Mouse (Mus musculus) G1E (cell line): ENCODE data around the gene Mlxip. TPM values are rescaled to one million over a fixed set of nuclear protein-coding genes. Genes with fewer than 3 reads are reported as not detected.

ENCODE experiments used
- ATAC-seq: 2 replicates; pipeline ENCODE4 v1.8.0; 2016; ENCODE audit warnings: mild to moderate bottlenecking; ENCODE audit not compliant: insufficient number of reproducible peaks, poor library complexity, low FRiP score, severe bottlenecking; ENCODE audit errors: extremely low read depth
- DNase-seq: peaks from one replicate; pipeline ENCODE4 v3.0.0; 2012; ENCODE audit warnings: low spot score
- H3K27me3 ChIP-seq: 2 replicates; pipeline ENCODE4 v1.6.1; 2012; ENCODE audit warnings: mild to moderate bottlenecking, low read length, inconsistent platforms; ENCODE audit not compliant: insufficient read depth
- H3K36me3 ChIP-seq: replicated peaks from 2 replicates; pipeline ENCODE3; 2012; ENCODE audit warnings: mild to moderate bottlenecking, inconsistent platforms
- H3K4me1 ChIP-seq: 2 replicates; pipeline ENCODE4 v1.6.1; 2012; ENCODE audit warnings: low read depth, low read length, inconsistent platforms, mixed read lengths; ENCODE audit not compliant: insufficient read depth
- H3K4me3 ChIP-seq: 2 replicates; pipeline ENCODE4 v1.5.1; 2012; ENCODE audit warnings: low read depth, mild to moderate bottlenecking, inconsistent platforms, low read length, moderate library complexity, mixed read lengths
- H3K9me3 ChIP-seq: replicated peaks from 2 replicates; pipeline ENCODE4 v1.6.1; 2012; ENCODE audit warnings: inconsistent platforms
- CTCF ChIP-seq: IDR thresholded peaks from 2 replicates; pipeline ENCODE4 v1.5.1; 2012; ENCODE audit warnings: low read depth, low read length, inconsistent platforms, mixed read lengths
- GATA1 ChIP-seq: IDR thresholded peaks from 2 replicates; pipeline ENCODE4 v1.6.1; 2012; ENCODE audit warnings: borderline replicate concordance, low read length, inconsistent platforms, mixed read lengths
- GATA2 ChIP-seq: IDR thresholded peaks from 2 replicates; pipeline ENCODE4 v1.6.1; 2012; ENCODE audit warnings: low read depth, low read length, inconsistent platforms, borderline replicate concordance
- POLR2AphosphoS5 ChIP-seq: IDR thresholded peaks from 2 replicates; pipeline ENCODE4 v1.6.1; 2012; ENCODE audit warnings: low read depth, low read length, inconsistent platforms; ENCODE audit not compliant: insufficient replicate concordance
- TAL1 ChIP-seq: conservative IDR thresholded peaks from 2 replicates; pipeline ENCODE4 v1.6.1; 2012; ENCODE audit warnings: low read depth, low read length, inconsistent platforms, mixed read lengths
- polyA plus RNA-seq: library from polyadenylated mRNA; stranded (reverse); fragments of >175 nt; gene quantifications from 2 replicates; pipeline ENCODE4 v1.2.3, GENCODE M21; 2012
- total RNA-seq, 2 experiments: library from RNA; stranded (forward) in 1 of 2; stranded (reverse) in 1 of 2; fragments of 200-1000 nt in 1 of 2; fragments of >200 nt in 1 of 2; fragmentation: Nextera tagmentation in 1 of 2; gene quantifications; 2 replicates each; pipeline ENCODE4 v1.2.3; 2014 to 2017

Gene Mlxip
- total and polyA plus RNA-seq, 3 experiments: 3.9 to 42.8 (median 15.8) TPM

DNA sequence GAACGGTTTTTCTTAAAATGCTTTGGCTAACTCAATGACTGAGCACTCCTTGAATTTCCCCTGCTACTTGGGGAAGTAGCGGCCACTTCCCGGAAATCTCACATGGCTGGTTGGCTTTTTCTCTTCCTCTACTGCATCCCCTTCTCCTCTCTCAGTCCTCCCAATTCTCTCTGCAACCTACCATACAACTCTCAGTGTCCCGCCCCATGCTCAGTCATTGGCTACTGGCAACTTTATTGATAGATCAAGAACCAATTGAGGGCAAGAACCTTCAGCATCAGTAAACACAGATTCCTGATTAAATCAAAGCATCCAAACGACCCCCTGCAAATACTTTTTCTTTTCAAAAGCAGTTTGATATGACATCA is 3.2 kb upstream of the Mlxip start:
- peaks cover 39% of the 10 kb centered on the region for H3K4me1 ChIP-seq
- no peaks in the 10 kb centered on the region for H3K9me3 ChIP-seq
- peaks cover 11% of the 10 kb centered on the region for H3K27me3 ChIP-seq
- no peak for ATAC-seq
- H3K36me3 ChIP-seq: peaks cover 4% of the 10 kb centered on the region
- TF ChIP-seq TAL1: no peak
- TF ChIP-seq GATA2: no peak
- no peak for TF ChIP-seq GATA1
- TF ChIP-seq CTCF: no peak
- no peak for TF ChIP-seq POLR2AphosphoS5
- no peak for DNase-seq
- H3K4me3 ChIP-seq: no peak overlapping the region

- TF ChIP-seq GATA2 (no peak), POLR2AphosphoS5 (no peak), CTCF (no peak), GATA1 (no peak), TAL1 (no peak)
- Histone ChIP-seq H3K27me3 (peaks cover 4% of the 10 kb centered on the region; the same call in 1 of the 2 replicates), H3K4me1 (peaks cover 52% of the 10 kb centered on the region), H3K36me3 (peaks cover 21% of the 10 kb centered on the region), H3K9me3 (no peaks in the 10 kb centered on the region), H3K4me3 (peak overlapping the region; percentile 91)
- DNase-seq (no peak), ATAC-seq (no peak)
These were observed 754 bp upstream of the Mlxip start for GRCm38 (mm10) chr5:123393786-123394302.

DNA sequence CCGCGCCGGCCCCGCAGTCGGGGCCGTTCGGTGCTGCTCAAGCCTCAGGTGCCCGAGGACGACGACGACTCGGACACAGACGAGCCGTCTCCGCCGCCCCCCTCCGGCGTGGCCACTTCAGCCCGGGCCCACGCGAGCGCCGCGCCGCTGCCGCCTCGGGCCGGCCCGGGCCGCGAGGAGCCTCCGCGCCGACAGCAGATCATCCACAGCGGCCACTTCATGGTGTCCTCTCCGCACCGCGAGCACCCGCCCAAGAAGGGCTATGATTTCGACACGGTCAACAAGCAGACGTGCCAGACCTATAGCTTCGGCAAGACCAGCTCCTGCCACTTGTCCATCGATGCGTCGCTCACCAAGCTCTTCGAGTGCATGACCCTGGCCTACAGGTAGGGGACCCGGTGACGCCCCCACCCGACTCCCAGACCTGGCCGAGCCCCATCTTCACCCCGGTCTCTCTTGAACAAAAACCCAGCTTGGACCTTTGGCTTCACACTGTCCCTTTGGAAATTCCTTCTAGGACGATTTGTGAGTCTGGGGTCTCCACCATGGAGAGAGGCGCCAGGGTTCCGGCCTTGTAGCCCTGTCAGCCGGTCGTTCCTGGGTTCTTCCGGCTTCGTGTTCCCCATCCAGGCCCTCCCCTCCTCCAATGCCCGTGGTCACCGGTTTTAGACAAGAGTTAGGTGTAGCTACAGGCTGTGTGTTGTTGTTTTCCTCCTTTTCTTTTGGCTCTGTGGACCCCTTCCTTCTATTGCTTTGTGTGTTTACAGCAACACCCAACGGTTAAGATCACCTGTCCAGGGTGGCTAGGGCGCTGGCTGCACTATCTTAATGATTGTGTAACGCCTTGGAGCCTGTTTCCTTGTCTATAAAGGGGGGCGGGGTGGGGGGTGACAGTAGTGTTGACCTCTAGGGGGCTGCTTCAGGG is 621 bp downstream of the Mlxip start:
- peaks cover 23% of the 10 kb centered on the region for H3K36me3 ChIP-seq
- ATAC-seq (no peak), DNase-seq (peak; percentile 59)
- TF ChIP-seq CTCF (no peak), GATA2 (no peak), TAL1 (no peak), POLR2AphosphoS5 (no peak), GATA1 (no peak)
- H3K9me3 ChIP-seq: no peaks in the 10 kb centered on the region
- H3K4me3 ChIP-seq: peak overlapping the region; percentile 91
- 0 out of 2 replicates have a peak, but pooled peaks cover 4% of the 10 kb centered on the region for H3K27me3 ChIP-seq
- peaks cover 52% of the 10 kb centered on the region for H3K4me1 ChIP-seq

DNA sequence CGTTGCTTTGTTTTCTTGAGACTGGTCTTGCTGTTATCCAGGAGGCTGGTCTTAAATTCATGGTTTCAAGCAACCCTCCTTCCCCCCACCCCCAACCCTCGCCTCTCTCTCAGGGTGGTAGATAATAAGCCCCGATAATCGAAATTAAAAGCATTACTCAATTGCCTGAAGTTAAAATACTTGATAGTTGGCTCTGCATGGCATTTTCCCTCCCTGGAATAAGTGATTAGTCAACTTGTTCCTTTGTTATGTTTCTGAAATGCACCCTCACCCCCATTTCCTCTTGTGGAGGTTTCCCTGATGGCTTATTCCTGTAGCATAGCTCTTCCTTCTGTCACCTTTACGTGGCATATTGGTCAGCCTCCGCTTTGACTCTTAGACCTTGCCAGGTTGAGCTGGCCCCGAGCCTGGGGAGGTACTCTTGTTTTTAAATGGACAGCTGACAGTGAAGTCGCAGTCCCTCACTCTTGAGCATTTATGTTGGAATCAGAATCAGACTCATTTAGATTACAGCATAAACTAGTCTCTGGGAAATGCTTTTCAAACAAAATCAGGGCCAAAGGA is 2.4 kb downstream of the Mlxip start:
- ATAC-seq: no peak
- peaks cover 29% of the 10 kb centered on the region for H3K36me3 ChIP-seq
- TF ChIP-seq GATA1 (no peak), POLR2AphosphoS5 (no peak), TAL1 (no peak), CTCF (no peak), GATA2 (no peak)
- no peak for DNase-seq
- no peaks in the 10 kb centered on the region for H3K9me3 ChIP-seq
- H3K4me3 ChIP-seq: no peak overlapping the region
- peaks cover 48% of the 10 kb centered on the region for H3K4me1 ChIP-seq
- no peaks in the 10 kb centered on the region for H3K27me3 ChIP-seq

- Histone ChIP-seq H3K4me3 (no peak overlapping the region; the same call in 1 of the 2 replicates), H3K27me3 (no peaks in the 10 kb centered on the region), H3K9me3 (no peaks in the 10 kb centered on the region), H3K36me3 (peaks cover 37% of the 10 kb centered on the region), H3K4me1 (peaks cover 48% of the 10 kb centered on the region)
- DNase-seq: no peak
- ATAC-seq: no peak
- TF ChIP-seq CTCF (no peak), TAL1 (no peak), GATA1 (no peak), POLR2AphosphoS5 (no peak), GATA2 (no peak)
These were observed 3.2 kb downstream of the Mlxip start for GRCm38 (mm10) chr5:123397786-123398185.

- Histone ChIP-seq H3K4me3 (no peak overlapping the region), H3K9me3 (no peaks in the 10 kb centered on the region), H3K36me3 (peaks cover 43% of the 10 kb centered on the region), H3K27me3 (no peaks in the 10 kb centered on the region), H3K4me1 (peaks cover 43% of the 10 kb centered on the region)
- ATAC-seq (no peak), DNase-seq (no peak)
- TF ChIP-seq TAL1 (no peak), CTCF (no peak)
These were observed 4.4 kb downstream of the Mlxip start for GRCm38 (mm10) chr5:123398856-123399498.
